Mouse (Mus musculus) mesoderm, embryonic 11.5 days (tissue): ENCODE data around the gene Aldh18a1.
"Not testable (repeated sequence)": the region's sequence is repeated elsewhere in the genome, so short reads cannot be mapped to it uniquely, and the experiment has no call there.

ENCODE experiments used
- DNase-seq: peaks from one replicate; pipeline ENCODE4 v3.0.0-alpha.2; 2012; ENCODE audit warnings: low read depth, low spot score

The Aldh18a1 gene

GRCm38 (mm10) chr19:40587491-40588292, 571 bp downstream of the Aldh18a1 start:
- DNase-seq, result no peak

GRCm38 (mm10) chr19:40586908-40587307, 1.4 kb downstream of the Aldh18a1 start:
- DNase-seq, result no peak

- DNase-seq, result no peak
Observed at GRCm38 (mm10) chr19:40581662-40582061, 6.6 kb downstream of the Aldh18a1 start.

GRCm38 (mm10) chr19:40580902-40581301, 7.4 kb downstream of the Aldh18a1 start:
- no peak for DNase-seq

DNA sequence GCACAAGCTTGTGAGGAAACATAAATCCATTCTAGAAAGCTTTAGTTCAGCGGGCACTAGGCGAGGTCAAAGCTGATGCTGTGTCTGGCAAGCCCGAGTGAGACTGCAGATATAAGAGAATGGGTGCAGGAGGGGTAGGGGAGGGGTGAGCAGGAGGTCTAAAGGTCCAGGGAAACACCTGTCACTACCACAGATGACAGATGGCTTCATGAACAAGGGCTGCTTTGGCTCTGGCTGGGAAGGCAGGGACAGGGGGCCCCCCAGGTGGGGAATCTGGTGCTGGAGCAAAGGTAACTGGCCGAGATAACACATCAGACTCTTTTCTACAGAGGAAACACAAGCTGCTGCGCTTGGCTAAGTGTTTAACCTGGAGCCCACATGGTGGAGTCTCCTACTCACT, 12.8 kb downstream of the Aldh18a1 start:
- DNase-seq, result no peak

DNA sequence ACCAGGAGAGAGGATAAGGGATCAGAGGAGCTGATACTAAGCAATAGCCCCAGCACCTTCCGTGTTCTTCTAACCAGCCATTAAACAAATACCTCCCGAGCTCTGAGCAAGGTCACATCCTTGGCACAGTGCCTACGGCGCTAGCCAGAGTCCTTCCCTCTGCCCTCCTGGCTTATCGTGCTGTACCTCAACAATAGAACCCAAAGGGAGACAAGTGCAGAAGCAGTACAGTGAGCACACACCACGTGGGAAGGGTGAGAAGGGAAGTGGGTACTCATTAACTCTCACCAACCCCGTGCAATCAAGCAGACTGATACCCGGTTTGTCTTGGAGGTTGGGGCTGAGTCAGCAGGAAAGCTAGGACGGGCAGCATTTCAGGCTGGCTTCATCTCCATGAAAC, 17.5 kb downstream of the Aldh18a1 start:
- no peak for DNase-seq

GRCm38 (mm10) chr19:40567616-40568015, 20.6 kb downstream of the Aldh18a1 start:
- no peak for DNase-seq

DNA sequence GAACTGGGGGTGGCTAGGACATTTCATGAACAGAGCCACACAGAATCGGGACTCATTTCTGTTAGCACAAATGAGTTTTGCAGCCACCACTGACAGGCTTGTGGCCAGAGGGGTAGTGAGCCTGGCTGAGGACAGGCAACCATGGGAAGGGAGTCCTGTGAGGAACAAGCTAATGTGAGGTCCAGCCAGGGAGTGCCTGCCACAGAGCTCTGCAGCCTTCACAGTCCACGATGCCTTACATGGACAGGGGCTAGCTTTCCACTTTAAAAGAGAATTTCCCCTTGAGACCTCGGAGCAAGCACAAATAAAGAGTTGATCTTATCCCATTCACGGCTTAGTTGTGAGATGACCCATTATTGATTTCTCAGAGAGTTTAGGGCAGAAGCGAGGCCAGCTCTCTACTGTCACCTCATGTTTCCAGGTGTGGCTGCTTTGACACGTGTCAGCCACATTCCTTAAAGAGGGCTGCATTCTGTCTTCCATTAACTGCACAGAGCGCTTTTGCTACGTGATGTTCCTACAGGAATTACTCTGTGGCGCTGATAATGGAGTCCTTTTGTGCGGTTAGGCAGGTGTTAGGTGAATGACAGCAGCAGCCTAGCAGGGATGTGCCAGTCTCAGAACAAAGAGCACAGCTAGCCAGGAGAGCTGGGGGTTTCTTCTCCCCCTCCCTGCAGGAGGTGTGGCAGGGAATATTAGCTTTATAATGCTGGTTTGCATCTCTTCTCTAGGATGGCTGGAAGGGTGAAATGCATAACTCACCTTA, 24.2 kb downstream of the Aldh18a1 start:
- DNase-seq, result no peak

GRCm38 (mm10) chr19:40561521-40561920, 26.7 kb downstream of the Aldh18a1 start:
- DNase-seq, result not testable (repeated sequence)

GRCm38 (mm10) chr19:40556029-40556428, 32.2 kb downstream of the Aldh18a1 start:
- DNase-seq, result no peak

GRCm38 (mm10) chr19:40555136-40555535, 33.1 kb downstream of the Aldh18a1 start:
- no peak for DNase-seq

GRCm38 (mm10) chr19:40554343-40554742, 33.9 kb downstream of the Aldh18a1 start:
- DNase-seq, result no peak

GRCm38 (mm10) chr19:40553849-40554248, 34.4 kb downstream of the Aldh18a1 start:
- DNase-seq, result no peak

DNA sequence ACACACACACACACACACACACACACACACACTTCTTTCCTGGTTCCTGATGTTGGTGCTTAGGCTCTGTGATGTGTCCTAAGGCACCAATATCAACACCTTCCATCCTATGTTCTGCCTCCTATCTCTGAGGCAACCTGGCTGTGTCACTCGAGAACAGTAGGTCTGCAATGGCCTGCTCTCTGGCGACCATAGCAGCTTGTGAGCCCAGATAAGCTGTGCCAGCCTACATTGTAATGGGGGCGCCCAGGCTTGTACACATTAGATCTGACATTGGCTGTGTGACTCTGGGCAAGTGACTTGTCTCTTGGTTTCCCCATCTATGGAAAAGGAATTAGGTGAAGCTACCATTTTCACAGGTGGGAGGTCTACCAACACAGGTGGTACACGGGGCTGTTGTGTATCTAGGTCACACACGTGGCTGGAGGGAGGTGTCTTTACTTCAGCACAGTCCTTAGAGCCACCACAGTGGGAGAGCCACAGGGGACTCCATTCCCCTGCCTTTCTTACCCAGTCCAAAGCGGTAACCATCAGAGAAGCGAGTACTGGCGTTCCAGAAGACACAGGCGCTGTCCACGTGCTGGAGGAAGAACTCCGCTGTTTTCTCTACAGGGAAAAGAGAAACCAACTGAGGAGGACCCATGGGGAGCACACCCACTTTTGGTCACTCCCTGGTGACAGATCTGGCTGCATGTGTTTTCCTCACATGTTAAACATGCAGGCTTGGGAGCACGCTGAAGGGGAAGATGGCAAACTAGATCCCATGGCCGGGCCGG, 35.1 kb downstream of the Aldh18a1 start:
- DNase-seq, result no peak

DNA sequence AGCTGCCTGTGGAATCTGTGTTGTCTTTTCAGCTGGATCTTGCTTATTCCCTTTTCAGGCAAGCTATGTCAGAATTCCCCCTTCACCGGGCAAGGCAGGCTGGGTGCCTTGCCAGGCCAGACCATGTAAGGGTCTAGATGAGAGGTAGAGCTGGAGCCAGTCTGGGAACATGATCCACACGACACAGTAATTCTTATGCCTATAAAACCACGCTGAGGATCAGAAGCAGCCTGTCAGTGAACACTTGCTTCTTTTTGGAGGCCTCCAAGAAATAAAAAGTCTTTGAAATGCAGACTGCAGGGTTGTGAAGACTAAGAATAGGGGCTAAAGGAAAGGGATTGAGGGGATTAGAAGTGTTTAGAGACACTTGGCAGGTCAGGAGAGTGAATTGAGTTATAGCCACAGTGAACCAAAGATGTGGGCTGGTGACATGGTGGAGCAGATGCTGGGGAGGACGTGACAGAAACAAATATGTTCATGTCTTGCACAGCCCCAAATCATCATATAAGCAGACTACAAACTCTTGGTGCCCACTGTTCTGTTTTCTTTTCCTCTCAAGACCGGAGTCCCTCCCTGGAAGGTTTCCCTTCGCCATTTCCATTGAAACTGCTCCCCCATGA, 38.6 kb downstream of the Aldh18a1 start:
- no peak for DNase-seq

GRCm38 (mm10) chr19:40548796-40549515, 39.3 kb downstream of the Aldh18a1 start:
- DNase-seq, result peak; percentile 62

DNA sequence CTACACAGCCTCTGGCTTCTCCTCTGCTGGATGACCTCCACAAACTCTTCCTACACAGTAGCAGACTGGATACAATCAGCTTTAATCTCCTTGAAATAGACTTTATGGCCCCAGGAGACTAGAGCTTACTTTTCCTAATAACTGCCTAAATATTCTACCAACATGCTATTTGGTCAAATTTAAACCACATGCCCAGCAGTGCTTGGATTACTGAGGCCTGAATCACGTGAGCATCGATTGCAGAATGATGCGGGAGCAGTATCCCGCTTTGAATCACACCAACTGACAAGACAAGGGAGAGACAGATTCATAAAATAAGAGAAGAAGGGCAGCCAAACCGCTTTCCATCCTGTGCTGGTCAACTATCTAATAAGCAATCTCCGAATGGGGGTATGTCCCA, 39.9 kb downstream of the Aldh18a1 start:
- no peak for DNase-seq

GRCm38 (mm10) chr19:40544856-40545255, 43.4 kb downstream of the Aldh18a1 start:
- peak; percentile 82 for DNase-seq

GRCm38 (mm10) chr19:40542776-40543175, 45.5 kb downstream of the Aldh18a1 start:
- no peak for DNase-seq

DNA sequence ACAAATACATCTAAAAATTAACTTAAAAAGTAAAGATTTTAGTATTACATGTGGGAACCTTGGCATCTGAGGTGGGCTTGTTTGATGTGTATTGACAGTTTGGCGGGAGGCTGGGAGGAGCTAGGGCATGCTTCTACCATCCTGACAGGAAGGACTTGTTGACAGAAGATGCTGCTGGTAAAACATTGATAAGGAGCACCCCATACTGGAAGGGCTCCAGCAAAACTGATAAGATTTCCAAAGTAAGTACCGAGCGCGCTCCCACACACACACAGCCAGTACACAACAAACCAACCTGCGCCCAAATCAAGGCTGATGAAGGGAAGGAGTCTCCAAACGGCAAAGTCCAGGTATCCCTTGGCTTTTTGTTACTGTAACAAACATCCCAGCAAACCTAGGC, 51.7 kb downstream of the Aldh18a1 start:
- DNase-seq, result no peak

GRCm38 (mm10) chr19:40532525-40532924, 55.7 kb downstream of the Aldh18a1 start:
- DNase-seq, result no peak
